Mouse (Mus musculus) cerebellum, adult 2 months (tissue): ENCODE results near the gene Fat2. TPM values are rescaled to one million over a fixed set of nuclear protein-coding genes. Genes with fewer than 3 reads are reported as not detected.
A peak's percentile ranks its signal among the peaks of the same experiment; 100 is the strongest.

Experiments used
- DNase-seq, 2 experiments: peaks; one replicate each; pipeline ENCODE4 v3.0.0; 2021
- H3K27ac ChIP-seq: fragments of 200-500 bp; 2 replicates; pipeline ENCODE4 v1.5.1; 2012; ENCODE audit warnings: low read length, control low read depth, inconsistent platforms; ENCODE audit not compliant: insufficient read depth
- H3K27me3 ChIP-seq: fragments of 200-500 bp; 2 replicates; pipeline ENCODE4 v1.6.1; 2012; ENCODE audit warnings: inconsistent platforms, mild to moderate bottlenecking, low read length, moderate library complexity; ENCODE audit not compliant: control insufficient read depth, insufficient read depth
- H3K4me1 ChIP-seq: fragments of 200-500 bp; 2 replicates; pipeline ENCODE4 v1.6.1; 2011; ENCODE audit warnings: low read length; ENCODE audit not compliant: control insufficient read depth, insufficient read depth
- H3K4me3 ChIP-seq: fragments of 200-500 bp; replicated peaks from 2 replicates; pipeline ENCODE3; 2011; ENCODE audit warnings: mild to moderate bottlenecking, low read depth, low read length, control low read depth; ENCODE audit not compliant: insufficient read depth
- CTCF ChIP-seq: fragments of 200-500 bp; IDR thresholded peaks from 2 replicates; pipeline ENCODE4 v1.5.1; 2011; ENCODE audit warnings: low read depth, mild to moderate bottlenecking, control low read depth, low read length, moderate library complexity, borderline replicate concordance; ENCODE audit not compliant: insufficient read depth
- POLR2A ChIP-seq: fragments of 200-500 bp; IDR thresholded peaks from 2 replicates; pipeline ENCODE4 v1.6.1; 2011; ENCODE audit warnings: low read length, control low read depth, borderline replicate concordance; ENCODE audit not compliant: insufficient read depth
- WGBS: fragments of 180-500 bp; shearing (Covaris S2); methylation state at CpG from one replicate; pipeline ENCODE4 v1.1.7; 2018; 5-methylcytosine and 5-hydroxymethylcytosine counted together
- polyA plus RNA-seq: library from polyadenylated mRNA; depleted of rRNA; stranded (reverse); fragments of >200 nt; gene quantifications from 2 replicates; pipeline ENCODE4 v1.2.3, GENCODE M21; 2012

The Fat2 gene
- polyA plus RNA-seq, 1 experiment, result 86.7 TPM

DNA sequence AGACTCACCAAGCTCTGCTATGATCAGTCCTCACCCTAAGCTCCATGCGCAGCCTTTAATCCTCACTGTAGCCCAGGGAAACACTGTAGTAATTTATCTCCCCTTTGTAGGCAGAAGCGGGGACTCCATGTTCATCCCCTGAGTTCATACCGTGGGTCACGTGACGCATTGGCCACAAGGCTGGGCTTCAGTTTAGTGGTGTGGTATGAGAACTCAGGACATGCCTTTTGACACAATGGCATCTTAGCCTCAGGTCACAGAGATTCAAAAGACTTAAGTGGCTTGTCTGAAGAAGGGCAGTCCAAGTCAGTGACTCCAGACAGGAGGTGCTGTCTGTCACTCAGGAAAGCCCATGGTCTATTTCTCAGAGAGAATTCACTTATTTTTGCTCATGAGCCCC lies 43.2 kb downstream of the Fat2 start:
- Histone ChIP-seq H3K4me1 (peaks cover 3% of the 10 kb centered on the region), H3K27ac (no peak overlapping the region), H3K4me3 (no peak overlapping the region), H3K27me3 (no peaks in the 10 kb centered on the region)
- TF ChIP-seq CTCF (no peak), POLR2A (no peak)
- WGBS, result 84% methylated on average over 5 of the region's 5 CpGs
- no peak for DNase-seq

DNA sequence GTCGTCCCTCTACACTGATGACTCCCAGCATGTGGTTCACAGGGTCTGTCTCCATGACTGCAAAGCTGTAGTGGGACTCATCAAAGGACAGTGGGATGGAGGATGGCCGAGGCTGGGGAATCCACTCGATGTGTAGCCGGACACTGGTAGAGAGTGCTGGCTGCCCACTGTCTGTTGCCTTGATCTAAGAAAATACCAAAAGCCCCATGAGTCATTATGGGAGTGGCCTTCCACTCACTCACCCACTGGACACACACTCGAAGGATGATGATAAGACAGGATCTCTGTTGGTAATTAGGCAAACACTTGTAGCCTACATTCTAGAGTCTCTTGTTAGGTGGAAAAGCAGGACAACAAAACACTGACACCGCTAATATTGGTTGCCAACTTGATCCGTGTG lies 44.5 kb downstream of the Fat2 start:
- TF ChIP-seq CTCF, result no peak
- no peak for TF ChIP-seq POLR2A
- H3K27ac ChIP-seq, result no peak overlapping the region
- 62% methylated on average over 7 of the region's 7 CpGs for WGBS
- no peaks in the 10 kb centered on the region for H3K27me3 ChIP-seq
- DNase-seq, result no peak
- H3K4me3 ChIP-seq, result no peak overlapping the region
- H3K4me1 ChIP-seq, result peaks cover 3% of the 10 kb centered on the region

DNA sequence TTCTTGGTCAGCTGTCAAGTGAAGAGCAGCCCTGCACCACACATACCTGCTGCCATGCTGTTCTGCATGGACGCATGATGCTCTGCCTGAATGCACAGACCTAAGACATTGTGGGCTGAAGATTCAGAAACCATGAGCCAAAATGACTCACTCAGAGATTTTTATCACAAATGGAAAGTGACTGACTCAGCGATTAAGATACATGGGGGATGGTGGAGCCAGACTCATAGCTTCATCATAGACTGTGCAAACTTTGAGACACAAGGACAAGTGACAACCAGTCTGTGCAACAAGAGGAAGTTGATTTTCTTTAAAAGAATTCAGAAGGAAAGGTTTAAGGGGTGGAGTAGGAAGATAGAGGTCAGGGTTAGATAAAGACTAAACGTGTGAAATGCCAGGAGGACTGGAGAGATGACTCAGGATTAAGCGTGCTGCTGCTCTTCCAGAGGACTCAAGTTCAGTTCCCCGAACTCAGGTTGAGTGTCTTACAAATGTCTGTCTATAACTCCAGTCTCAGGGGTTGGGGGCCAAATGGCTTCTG lies 46.4 kb downstream of the Fat2 start:
- Histone ChIP-seq H3K4me3 (no peak overlapping the region), H3K27me3 (no peaks in the 10 kb centered on the region), H3K4me1 (peaks cover 3% of the 10 kb centered on the region), H3K27ac (no peak overlapping the region)
- DNase-seq, result no peak
- no peak for TF ChIP-seq CTCF
- TF ChIP-seq POLR2A, result no peak
- 51% methylated on average over 5 of the region's 5 CpGs for WGBS

DNA sequence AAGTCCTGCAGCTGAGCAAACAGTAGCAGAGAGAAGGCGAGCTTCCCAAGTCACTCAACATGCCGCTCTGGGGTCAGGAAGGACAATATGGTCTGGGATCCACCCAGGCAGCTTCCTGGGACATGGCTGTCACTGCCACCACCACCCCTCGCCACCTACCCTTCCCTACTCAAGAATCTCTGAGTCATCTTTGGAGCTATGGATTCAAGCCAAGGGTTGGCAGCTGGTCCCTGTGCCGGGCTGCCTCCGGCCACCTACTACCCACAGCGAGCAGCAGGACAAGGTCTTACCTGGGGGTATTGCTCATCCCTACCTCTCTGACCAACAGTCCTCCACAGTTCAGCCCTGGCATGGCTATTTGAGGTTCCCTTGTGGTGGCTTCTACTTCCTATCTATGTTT lies 61.6 kb downstream of the Fat2 start:
- Histone ChIP-seq H3K27ac (peak overlapping the region; percentile 36), H3K4me3 (no peak overlapping the region), H3K27me3 (no peaks in the 10 kb centered on the region), H3K4me1 (peaks cover 43% of the 10 kb centered on the region)
- TF ChIP-seq CTCF, result no peak
- TF ChIP-seq POLR2A, result no peak
- 4% methylated on average over 6 of the region's 6 CpGs for WGBS
- peak; percentile 91 to 96 for DNase-seq

DNA sequence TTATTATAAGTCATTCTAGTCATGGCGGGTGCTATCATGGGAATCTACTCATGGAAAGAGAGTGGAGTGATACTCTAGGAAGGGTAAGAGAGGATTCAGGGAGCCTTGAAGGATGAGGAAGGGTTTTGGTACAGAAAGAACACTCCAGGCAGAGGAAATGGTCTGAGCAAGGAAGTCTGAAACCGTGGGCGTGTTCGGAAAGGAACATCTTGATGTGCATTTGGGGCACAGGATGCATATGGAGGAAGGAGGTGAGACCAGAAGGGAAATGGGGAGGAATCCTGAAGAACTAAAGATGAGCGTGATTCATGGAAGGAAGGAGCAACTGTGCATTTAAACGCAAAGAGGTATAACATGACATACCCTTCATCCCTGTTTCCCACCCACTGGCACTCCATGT lies 67.8 kb downstream of the Fat2 start:
- 84% methylated on average over 6 of the region's 6 CpGs for WGBS
- DNase-seq, result no peak
- Histone ChIP-seq H3K4me3 (no peak overlapping the region), H3K27ac (no peak overlapping the region), H3K27me3 (no peaks in the 10 kb centered on the region), H3K4me1 (peaks cover 41% of the 10 kb centered on the region)
- TF ChIP-seq CTCF (no peak), POLR2A (no peak)

DNA sequence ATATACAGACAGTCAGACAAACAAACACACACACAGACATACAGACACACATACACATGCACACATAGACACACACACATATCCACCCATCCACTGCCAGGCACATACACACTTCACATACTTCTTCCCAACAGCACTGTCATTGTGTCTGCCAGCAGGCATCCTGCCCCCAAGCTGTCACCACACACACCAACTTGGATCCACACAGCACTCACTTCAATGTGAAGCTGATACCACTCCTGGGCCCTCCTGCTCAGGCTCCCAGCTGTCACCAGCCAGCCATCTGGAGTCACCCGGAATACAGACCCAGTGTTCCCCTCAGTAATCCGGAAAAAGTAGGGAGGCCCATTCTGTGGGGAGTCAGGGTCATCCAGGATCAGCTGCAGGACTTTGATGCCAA lies 70.7 kb downstream of the Fat2 start:
- Histone ChIP-seq H3K4me1 (peaks cover 54% of the 10 kb centered on the region), H3K4me3 (no peak overlapping the region), H3K27ac (peak overlapping the region; percentile 24), H3K27me3 (no peaks in the 10 kb centered on the region)
- TF ChIP-seq CTCF, result no peak
- no peak for DNase-seq
- WGBS, result 8% methylated on average over 2 of the region's 2 CpGs

DNA sequence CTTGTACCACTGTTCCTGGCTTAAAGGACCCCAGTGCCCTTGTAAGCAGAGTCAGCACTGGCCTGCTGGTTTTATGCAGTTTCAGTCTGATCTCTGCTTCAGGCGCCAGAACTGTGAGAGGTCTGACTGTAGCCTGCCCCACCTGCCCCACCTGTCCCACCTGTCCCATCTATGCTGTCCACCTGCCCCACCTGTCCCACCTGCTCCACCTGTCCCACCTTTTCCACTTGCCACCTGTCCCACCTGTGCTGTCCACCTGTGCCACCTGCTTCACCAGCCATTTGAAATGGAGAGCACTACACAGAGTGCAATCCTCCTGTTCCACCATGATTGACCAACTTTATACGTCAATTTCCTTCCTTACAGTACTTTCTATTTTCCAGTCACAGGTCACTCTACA lies 72.0 kb downstream of the Fat2 start:
- 20% methylated on average over 2 of the region's 2 CpGs for WGBS
- no peak overlapping the region for H3K27ac ChIP-seq
- H3K4me3 ChIP-seq, result no peak overlapping the region
- H3K4me1 ChIP-seq, result peaks cover 59% of the 10 kb centered on the region
- no peaks in the 10 kb centered on the region for H3K27me3 ChIP-seq
- TF ChIP-seq POLR2A (no peak), CTCF (no peak)
- peak in 1 of 2 experiments; percentile 43 for DNase-seq

DNA sequence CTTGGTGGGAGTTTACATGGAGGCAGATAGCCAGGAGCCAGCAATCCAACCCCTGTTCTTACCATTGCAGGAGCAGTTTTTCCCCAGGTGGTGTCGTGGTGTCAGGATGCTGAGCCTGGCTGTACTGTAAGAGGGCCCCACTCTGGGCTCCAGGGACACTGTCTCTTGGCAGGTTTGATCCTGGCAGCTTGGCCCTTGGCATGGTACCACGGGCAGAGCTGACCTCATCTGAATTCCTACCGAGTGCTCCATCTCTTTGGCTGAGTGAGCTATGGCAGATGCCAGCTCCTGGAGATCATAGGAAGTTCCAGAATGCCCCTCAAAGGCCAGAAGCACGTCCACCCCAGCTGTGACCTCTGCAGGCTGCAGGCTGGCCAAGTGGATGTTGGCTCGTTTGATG lies 74.4 kb downstream of the Fat2 start:
- peak overlapping the region; percentile 62 for H3K27ac ChIP-seq
- H3K4me3 ChIP-seq, result no peak overlapping the region
- H3K27me3 ChIP-seq, result no peaks in the 10 kb centered on the region
- DNase-seq, result peak; percentile 97 to 98
- H3K4me1 ChIP-seq, result peaks cover 51% of the 10 kb centered on the region
- no peak for TF ChIP-seq POLR2A
- peak; percentile 54; the same call in 1 of the 2 replicates for TF ChIP-seq CTCF
- 4% methylated on average over 5 of the region's 5 CpGs for WGBS

DNA sequence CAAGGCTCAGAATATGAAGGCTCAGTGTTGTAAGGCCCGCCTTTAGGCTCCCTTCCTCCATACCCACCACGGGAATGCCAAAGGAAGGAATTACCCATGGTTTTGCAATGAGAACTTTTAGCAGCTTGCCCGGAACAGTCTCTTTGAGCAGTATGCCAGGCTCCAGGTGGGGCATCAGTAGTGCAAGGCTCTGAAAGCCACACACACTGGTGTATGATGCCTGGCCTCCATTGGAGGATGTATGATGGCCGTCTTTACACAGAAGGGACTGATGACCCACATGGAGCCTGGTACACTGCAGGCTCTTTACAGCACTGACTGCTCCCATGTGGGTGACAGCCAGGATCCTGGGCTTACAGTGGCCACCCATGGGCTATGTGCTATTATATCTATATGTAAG lies 75.3 kb downstream of the Fat2 start:
- H3K27ac ChIP-seq, result peak overlapping the region; percentile 51
- peaks cover 55% of the 10 kb centered on the region for H3K4me1 ChIP-seq
- WGBS, result 18% methylated on average over 4 of the region's 4 CpGs
- no peaks in the 10 kb centered on the region for H3K27me3 ChIP-seq
- DNase-seq, result peak; percentile 51 to 64
- TF ChIP-seq CTCF (no peak), POLR2A (no peak)
- H3K4me3 ChIP-seq, result no peak overlapping the region
